Mouse (Mus musculus): ENCODE measurements at regions not wholly inside any gene's neighbourhood (a gene's known extent, or its start where the extent isn't known, plus 50 kb on each side); places are given as distances from the start of the nearest gene placed in this dataset.

DNA sequence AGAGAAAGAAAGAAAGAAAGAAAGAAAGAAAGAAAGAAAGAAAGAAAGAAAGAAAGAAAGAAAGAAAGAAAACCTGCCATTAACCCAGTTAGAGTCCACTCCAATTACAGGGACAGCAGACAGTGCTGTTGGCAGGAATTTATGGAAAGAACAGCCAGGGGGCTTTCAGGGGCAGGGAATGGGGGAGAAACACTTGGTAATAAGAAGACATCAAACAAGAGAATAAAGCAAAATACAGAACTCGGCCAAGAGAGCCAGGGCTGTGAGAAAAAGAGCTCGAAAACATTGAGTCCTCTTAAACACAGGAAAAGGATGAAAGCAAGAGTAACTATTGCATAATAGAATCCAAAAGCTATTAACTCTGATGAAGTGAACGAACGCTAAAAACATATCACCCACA, 371.0 kb upstream of the Hs6st1 start:
- H3K27ac ChIP-seq (ENCODE audit: insufficient read depth, low read length): no peak overlapping the region
- no peak overlapping the region for H3K4me3 ChIP-seq (ENCODE audit: insufficient read depth, low read length)
- H3K4me1 ChIP-seq (ENCODE audit: control insufficient read depth, insufficient read depth, low read length): no peaks in the 10 kb centered on the region
- TF ChIP-seq POLR2A (IDR thresholded peaks at IDR 0.05; ENCODE audit: extremely low read depth, insufficient read depth, low read length): no peak
- TF ChIP-seq CTCF (IDR thresholded peaks at IDR 0.05; ENCODE audit: extremely low read depth, insufficient read depth, low read length): no peak

DNA sequence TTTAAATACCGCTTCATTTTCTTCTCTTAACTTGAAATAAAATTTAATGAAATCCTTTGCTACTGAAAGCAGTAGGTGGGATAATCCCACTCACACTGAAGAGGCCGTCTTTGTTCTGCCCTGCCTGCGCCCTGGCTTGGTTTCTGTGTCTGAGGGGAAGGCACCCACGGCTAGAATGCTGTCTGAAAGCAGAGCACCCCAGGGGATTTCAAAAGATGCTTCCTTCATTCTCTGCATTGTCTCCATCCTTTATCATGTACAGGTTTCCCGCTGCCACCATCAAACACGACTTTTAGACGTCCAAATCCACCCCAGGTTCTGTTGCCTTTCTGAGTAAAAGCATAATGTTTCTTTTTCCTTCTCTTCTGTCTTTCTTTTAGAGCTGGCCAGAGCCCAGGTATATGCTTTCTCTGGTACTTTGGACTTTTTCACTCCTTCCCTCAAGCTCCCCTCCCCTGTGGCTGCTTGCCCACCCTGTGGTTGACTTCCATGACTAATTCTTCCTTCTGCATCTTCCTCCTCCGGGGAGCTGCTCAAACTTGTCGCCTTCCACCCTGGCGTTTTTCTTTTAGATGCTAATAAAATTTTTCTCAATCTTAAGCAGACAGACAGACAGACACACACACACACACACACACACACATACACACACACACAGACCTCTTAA, 370.2 kb upstream of the Hs6st1 start:
- H3K27ac ChIP-seq (ENCODE audit: insufficient read depth, low read length): no peak overlapping the region
- H3K4me1 ChIP-seq (ENCODE audit: control insufficient read depth, insufficient read depth, low read length): no peaks in the 10 kb centered on the region
- H3K4me3 ChIP-seq (ENCODE audit: insufficient read depth, low read length): no peak overlapping the region
- no peak for TF ChIP-seq POLR2A (IDR thresholded peaks at IDR 0.05; ENCODE audit: extremely low read depth, insufficient read depth, low read length)
- no peak for TF ChIP-seq CTCF (IDR thresholded peaks at IDR 0.05; ENCODE audit: extremely low read depth, insufficient read depth, low read length)

GRCm38 (mm10) chr1:35702585-35702984, 365.6 kb upstream of the Hs6st1 start:
- Histone ChIP-seq H3K4me3 (ENCODE audit: insufficient read depth, low read length) (no peak overlapping the region), H3K27ac (ENCODE audit: insufficient read depth, low read length) (no peak overlapping the region), H3K4me1 (ENCODE audit: control insufficient read depth, insufficient read depth, low read length) (no peaks in the 10 kb centered on the region)
- TF ChIP-seq CTCF (IDR thresholded peaks at IDR 0.05; ENCODE audit: extremely low read depth, insufficient read depth, low read length) (no peak), POLR2A (IDR thresholded peaks at IDR 0.05; ENCODE audit: extremely low read depth, insufficient read depth, low read length) (no peak)

GRCm38 (mm10) chr1:35706336-35706735, 361.9 kb upstream of the Hs6st1 start:
- TF ChIP-seq CTCF (IDR thresholded peaks at IDR 0.05; ENCODE audit: extremely low read depth, insufficient read depth, low read length) (no peak), POLR2A (IDR thresholded peaks at IDR 0.05; ENCODE audit: extremely low read depth, insufficient read depth, low read length) (no peak)
- H3K4me3 ChIP-seq (ENCODE audit: insufficient read depth, low read length): no peak overlapping the region
- no peak overlapping the region for H3K27ac ChIP-seq (ENCODE audit: insufficient read depth, low read length)
- H3K4me1 ChIP-seq (ENCODE audit: control insufficient read depth, insufficient read depth, low read length): no peaks in the 10 kb centered on the region

GRCm38 (mm10) chr1:35708176-35708788, 359.9 kb upstream of the Hs6st1 start:
- H3K27ac ChIP-seq (ENCODE audit: insufficient read depth, low read length): no peak overlapping the region
- TF ChIP-seq CTCF (IDR thresholded peaks at IDR 0.05; ENCODE audit: extremely low read depth, insufficient read depth, low read length): no peak
- no peak for TF ChIP-seq POLR2A (IDR thresholded peaks at IDR 0.05; ENCODE audit: extremely low read depth, insufficient read depth, low read length)
- H3K4me1 ChIP-seq (ENCODE audit: control insufficient read depth, insufficient read depth, low read length): no peaks in the 10 kb centered on the region
- no peak overlapping the region for H3K4me3 ChIP-seq (ENCODE audit: insufficient read depth, low read length)

- no peaks in the 10 kb centered on the region for H3K4me1 ChIP-seq (ENCODE audit: control insufficient read depth, insufficient read depth, low read length)
- no peak for TF ChIP-seq CTCF (IDR thresholded peaks at IDR 0.05; ENCODE audit: extremely low read depth, insufficient read depth, low read length)
- TF ChIP-seq POLR2A (IDR thresholded peaks at IDR 0.05; ENCODE audit: extremely low read depth, insufficient read depth, low read length): no peak
- no peak overlapping the region for H3K27ac ChIP-seq (ENCODE audit: insufficient read depth, low read length)
- H3K4me3 ChIP-seq (ENCODE audit: insufficient read depth, low read length): no peak overlapping the region
These were observed 359.0 kb upstream of the Hs6st1 start for GRCm38 (mm10) chr1:35709214-35709613.

GRCm38 (mm10) chr1:35713961-35714360, 354.2 kb upstream of the Hs6st1 start:
- no peak overlapping the region for H3K27ac ChIP-seq (ENCODE audit: insufficient read depth, low read length)
- H3K4me1 ChIP-seq (ENCODE audit: control insufficient read depth, insufficient read depth, low read length): no peaks in the 10 kb centered on the region
- TF ChIP-seq POLR2A (IDR thresholded peaks at IDR 0.05; ENCODE audit: extremely low read depth, insufficient read depth, low read length) (no peak), CTCF (IDR thresholded peaks at IDR 0.05; ENCODE audit: extremely low read depth, insufficient read depth, low read length) (no peak)
- no peak overlapping the region for H3K4me3 ChIP-seq (ENCODE audit: insufficient read depth, low read length)

DNA sequence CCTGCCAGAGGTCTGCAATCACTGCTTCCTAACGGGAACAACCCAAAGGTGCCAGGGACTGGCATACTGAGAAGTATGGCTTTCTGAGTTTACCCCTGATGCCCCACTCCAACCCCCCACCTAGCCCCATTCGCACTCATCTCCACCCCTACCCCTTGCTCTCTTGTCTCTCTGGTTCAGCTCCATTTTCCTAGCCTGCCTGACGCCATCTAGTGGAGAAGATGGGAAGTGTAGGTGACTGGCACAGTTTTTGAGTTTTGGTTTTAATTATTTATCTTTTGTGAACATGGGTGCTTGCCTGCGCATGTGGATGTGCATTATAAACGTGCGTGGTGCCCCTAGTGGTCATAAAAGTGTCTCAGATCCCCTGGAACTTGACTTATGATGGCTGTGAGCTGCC, 352.3 kb upstream of the Hs6st1 start:
- TF ChIP-seq POLR2A (IDR thresholded peaks at IDR 0.05; ENCODE audit: extremely low read depth, insufficient read depth, low read length) (no peak), CTCF (IDR thresholded peaks at IDR 0.05; ENCODE audit: extremely low read depth, insufficient read depth, low read length) (0 out of 2 replicates have a peak, but pooled peaks have one; percentile 11)
- Histone ChIP-seq H3K4me1 (ENCODE audit: control insufficient read depth, insufficient read depth, low read length) (no peaks in the 10 kb centered on the region), H3K27ac (ENCODE audit: insufficient read depth, low read length) (no peak overlapping the region), H3K4me3 (ENCODE audit: insufficient read depth, low read length) (no peak overlapping the region)

- no peak overlapping the region for H3K27ac ChIP-seq (ENCODE audit: insufficient read depth, low read length)
- no peak for TF ChIP-seq POLR2A (IDR thresholded peaks at IDR 0.05; ENCODE audit: extremely low read depth, insufficient read depth, low read length)
- TF ChIP-seq CTCF (IDR thresholded peaks at IDR 0.05; ENCODE audit: extremely low read depth, insufficient read depth, low read length): no peak
- H3K4me1 ChIP-seq (ENCODE audit: control insufficient read depth, insufficient read depth, low read length): no peaks in the 10 kb centered on the region
- H3K4me3 ChIP-seq (ENCODE audit: insufficient read depth, low read length): no peak overlapping the region
These were observed 351.0 kb upstream of the Hs6st1 start for GRCm38 (mm10) chr1:35717166-35717565.

DNA sequence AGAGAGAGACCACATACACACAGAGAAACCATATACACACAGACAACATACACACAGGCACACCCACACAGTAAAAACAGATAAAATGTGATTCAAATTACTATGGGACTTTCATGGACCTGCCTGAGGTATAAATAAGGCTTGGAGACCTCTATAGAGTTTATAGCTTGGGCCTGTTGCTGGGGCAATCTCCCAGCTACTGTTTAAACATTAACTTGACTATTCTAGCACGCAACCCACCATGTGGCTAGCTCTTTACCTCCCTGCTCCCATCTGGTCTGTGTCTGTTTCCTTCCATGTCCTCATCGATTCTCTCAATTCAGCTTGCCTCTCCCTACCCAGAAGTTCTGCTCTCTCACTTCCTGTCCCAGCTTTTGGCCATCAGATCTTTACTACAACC, 350.5 kb upstream of the Hs6st1 start:
- H3K27ac ChIP-seq (ENCODE audit: insufficient read depth, low read length): no peak overlapping the region
- H3K4me1 ChIP-seq (ENCODE audit: control insufficient read depth, insufficient read depth, low read length): no peaks in the 10 kb centered on the region
- H3K4me3 ChIP-seq (ENCODE audit: insufficient read depth, low read length): no peak overlapping the region
- TF ChIP-seq CTCF (IDR thresholded peaks at IDR 0.05; ENCODE audit: extremely low read depth, insufficient read depth, low read length): no peak
- no peak for TF ChIP-seq POLR2A (IDR thresholded peaks at IDR 0.05; ENCODE audit: extremely low read depth, insufficient read depth, low read length)
